Comparison of ENCODE assay signal across 13 mouse cellular contexts in the genomic region with DNA sequence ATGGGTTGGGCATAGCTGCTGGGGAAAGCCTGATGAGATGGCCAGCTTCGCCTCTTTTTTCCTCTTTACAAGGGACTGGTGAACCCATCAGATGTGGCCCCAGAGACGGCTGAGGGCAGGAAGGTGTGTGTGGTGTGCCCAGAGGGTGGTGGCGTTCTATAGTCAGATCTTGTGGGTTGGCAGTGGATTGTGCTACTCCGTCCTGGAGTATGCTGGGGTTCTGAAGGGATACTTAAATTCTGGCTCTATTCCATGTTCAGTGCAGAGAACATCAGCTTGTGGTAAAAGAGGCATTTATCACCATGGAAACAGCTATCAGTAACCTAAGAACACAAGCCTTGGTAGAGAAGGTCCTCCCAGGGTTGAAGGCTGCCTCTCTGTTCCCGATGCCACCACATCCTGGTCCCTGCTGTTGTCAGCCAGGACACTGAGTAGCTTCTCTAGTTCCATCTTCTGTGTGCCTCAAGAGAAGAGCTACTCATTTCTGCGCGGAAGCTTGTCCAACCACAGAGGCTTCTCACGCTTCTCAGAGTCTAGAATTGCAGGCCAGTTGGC.
"Had no signal": no experiment of that assay in that cellular context is flagged by ENCODE, and none has a peak within 500 bp of the region (broad histone marks: within the 10 kb centered on the region; RNA-seq: fewer than 3 reads in every experiment).

No protein-coding gene starts in this region.

- H3K27me3 ChIP-seq: liver, embryonic 15.5 days; midbrain, embryonic 15.5 days; neural tube, embryonic 13.5 days had no signal

- H3K9ac ChIP-seq: liver, embryonic 15.5 days; lung, embryonic 14.5 days; midbrain, embryonic 15.5 days; neural tube, embryonic 13.5 days had no signal

- H3K4me1 ChIP-seq: midbrain, embryonic 15.5 days had no signal

- H3K4me2 ChIP-seq: liver, embryonic 11.5 days; liver, embryonic 15.5 days; lung, embryonic 14.5 days; midbrain, embryonic 11.5 days; midbrain, embryonic 15.5 days; neural tube, embryonic 13.5 days had no signal

- H3K27ac ChIP-seq: layer of hippocampus, adult 2 months; liver, embryonic 15.5 days; midbrain, embryonic 15.5 days; neural tube, embryonic 13.5 days had no signal

- H3K36me3 ChIP-seq: liver, embryonic 15.5 days; midbrain, embryonic 15.5 days; neural tube, embryonic 13.5 days had no signal

- DNase-seq: kidney, adult 11 months; kidney, postnatal 10 days; kidney, postnatal 4 days; lung, embryonic 14.5 days; right cerebral cortex, postnatal 14 days; thymus, adult 18-20 months; thymus, postnatal 25 days had no signal

- H3K4me3 ChIP-seq: layer of hippocampus, adult 2 months; liver, embryonic 15.5 days; midbrain, embryonic 15.5 days; neural tube, embryonic 13.5 days had no signal

- H3K9me3 ChIP-seq: liver, embryonic 15.5 days; midbrain, embryonic 15.5 days; neural tube, embryonic 13.5 days had no signal

- ATAC-seq: midbrain, embryonic 15.5 days had no signal
